Mouse (Mus musculus) heart, postnatal 0 days (tissue): ENCODE data around the gene Klf12.

ENCODE experiments used
- CTCF ChIP-seq: IDR thresholded peaks from 2 replicates; pipeline ENCODE4 v1.5.1; 2016; ENCODE audit warnings: antibody characterized with exemption, control low read depth, low read depth
- EP300 ChIP-seq: IDR thresholded peaks from 2 replicates; pipeline ENCODE4 v1.6.1; 2016; ENCODE audit warnings: antibody characterized with exemption, low read depth

DNA sequence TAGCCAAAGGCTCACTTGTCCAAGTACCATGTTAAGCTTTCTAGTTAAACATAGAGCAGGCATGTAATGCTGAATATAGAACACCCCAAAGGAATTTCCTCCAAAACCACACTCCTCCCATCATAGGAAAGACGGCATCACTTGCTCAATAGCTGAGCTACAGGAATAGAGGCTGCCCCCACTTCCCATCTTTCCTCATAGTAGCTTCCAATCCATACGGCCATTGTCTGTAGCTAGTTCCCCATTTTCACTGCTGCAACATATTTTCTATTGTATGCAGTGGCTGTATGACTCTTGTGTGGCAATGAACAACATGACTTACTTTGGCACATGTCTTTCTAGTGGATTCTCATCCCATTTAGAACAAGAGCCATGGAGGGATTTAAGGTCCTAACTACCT, 267.3 kb downstream of the Klf12 start:
- TF ChIP-seq CTCF (no peak), EP300 (no peak)
